Mouse (Mus musculus) neural tube, embryonic 14.5 days (tissue): ENCODE results near the gene Sept9. TPM values are rescaled to one million over a fixed set of nuclear protein-coding genes. Genes with fewer than 3 reads are reported as not detected.

Experiments
- ATAC-seq: fragments of 200-750 bp; cut with Nextera tagmentation; 2 replicates; pipeline ENCODE4 v1.8.0; 2017; ENCODE audit warnings: low read depth, mild to moderate bottlenecking, moderate TSS enrichment, moderate library complexity
- H3K27ac ChIP-seq: fragments of 300-500 bp; sonication (generic); 2 replicates; pipeline ENCODE4 v1.5.1; 2014; ENCODE audit warnings: low read depth, mild to moderate bottlenecking, control low read depth, low read length, moderate library complexity, mixed read lengths
- H3K27me3 ChIP-seq: fragments of 300-500 bp; sonication (generic); 2 replicates; pipeline ENCODE4 v1.6.1; 2014; ENCODE audit warnings: low read length; ENCODE audit not compliant: control insufficient read depth, insufficient read depth
- H3K36me3 ChIP-seq: fragments of 300-500 bp; sonication (generic); 2 replicates; pipeline ENCODE4 v1.6.1; 2014; ENCODE audit warnings: low read length, mixed read lengths; ENCODE audit not compliant: control insufficient read depth, insufficient read depth
- H3K4me1 ChIP-seq: fragments of 300-500 bp; sonication (generic); 2 replicates; pipeline ENCODE4 v1.6.1; 2014; ENCODE audit warnings: low read length; ENCODE audit not compliant: control insufficient read depth, insufficient read depth
- H3K4me2 ChIP-seq: fragments of 300-500 bp; sonication (generic); 2 replicates; pipeline ENCODE4 v1.6.1; 2014; ENCODE audit warnings: mild to moderate bottlenecking, low read depth, low read length, control low read depth
- H3K4me3 ChIP-seq: fragments of 300-500 bp; sonication (generic); 2 replicates; pipeline ENCODE4 v1.5.1; 2014; ENCODE audit warnings: low read depth, low read length, control low read depth, mixed read lengths
- H3K9ac ChIP-seq: fragments of 300-500 bp; sonication (generic); replicated peaks from 2 replicates; pipeline ENCODE4 v1.6.1; 2014; ENCODE audit warnings: low read depth, mild to moderate bottlenecking, control low read depth, low read length, mixed read lengths
- H3K9me3 ChIP-seq: fragments of 300-500 bp; sonication (generic); 2 replicates; pipeline ENCODE4 v1.6.1; 2016; ENCODE audit warnings: low read length; ENCODE audit not compliant: control insufficient read depth
- WGBS: fragments of 180-500 bp; shearing (Covaris S2); extraction: QIAGEN DNeasy Blood & Tissue Kit; methylation state at CpG from one replicate; pipeline ENCODE4 v1.1.7; 2014; 5-methylcytosine and 5-hydroxymethylcytosine counted together
- polyA plus RNA-seq: library from polyadenylated mRNA; unstranded; fragments of >200 nt; fragmentation: Nextera tagmentation; extraction: Ambion mirVana; gene quantifications from 2 replicates; pipeline ENCODE4 v1.2.1, GENCODE M21; 2014

Sept9 gene
- polyA plus RNA-seq, 1 experiment from 2014 or later, result 70.6 TPM

DNA sequence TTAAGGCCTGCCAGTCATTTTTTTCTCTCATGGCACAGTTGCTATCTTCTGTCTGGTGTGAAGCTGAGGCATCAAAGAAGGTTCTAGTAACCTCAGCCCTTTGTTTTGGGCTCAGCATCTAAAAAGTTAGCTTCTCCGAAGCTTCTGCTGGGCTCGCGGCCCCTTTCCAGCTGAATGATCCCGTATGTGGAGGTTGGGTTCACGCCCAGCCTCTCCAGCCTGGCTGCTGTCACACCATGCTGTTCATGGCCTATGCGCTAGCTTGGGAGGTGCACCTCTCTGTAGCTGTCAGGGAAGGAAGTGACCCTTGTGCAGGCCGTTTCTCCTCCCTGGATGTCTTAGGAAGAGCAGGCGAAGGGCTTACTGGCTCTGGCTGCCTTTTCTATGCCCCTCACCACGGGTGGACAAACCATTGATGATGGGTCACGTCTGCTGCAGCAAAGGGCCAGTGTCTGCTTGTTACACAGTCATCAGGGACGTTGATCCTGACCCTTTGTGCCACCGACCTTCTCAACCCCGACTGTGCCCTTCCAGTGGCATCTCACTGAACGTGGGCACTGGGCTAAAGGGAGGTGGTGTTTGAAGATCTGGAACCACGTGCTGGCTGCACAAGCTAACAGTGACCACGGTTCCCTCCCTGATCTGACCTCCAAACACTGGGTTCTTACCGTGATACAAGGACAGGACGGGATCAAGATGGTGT, 50.0 kb downstream of the Sept9 start:
- no peaks in the 10 kb centered on the region for H3K27me3 ChIP-seq
- 77% methylated on average over 18 of the region's 18 CpGs for WGBS
- no peak overlapping the region for H3K4me2 ChIP-seq
- H3K9ac ChIP-seq, result no peak overlapping the region
- no peak for ATAC-seq
- no peak overlapping the region for H3K4me3 ChIP-seq
- H3K27ac ChIP-seq, result peak overlapping the region; percentile 5; the same call in 1 of the 2 replicates
- H3K9me3 ChIP-seq, result no peaks in the 10 kb centered on the region
- peaks cover 19% of the 10 kb centered on the region for H3K4me1 ChIP-seq
- H3K36me3 ChIP-seq, result no peaks in the 10 kb centered on the region

DNA sequence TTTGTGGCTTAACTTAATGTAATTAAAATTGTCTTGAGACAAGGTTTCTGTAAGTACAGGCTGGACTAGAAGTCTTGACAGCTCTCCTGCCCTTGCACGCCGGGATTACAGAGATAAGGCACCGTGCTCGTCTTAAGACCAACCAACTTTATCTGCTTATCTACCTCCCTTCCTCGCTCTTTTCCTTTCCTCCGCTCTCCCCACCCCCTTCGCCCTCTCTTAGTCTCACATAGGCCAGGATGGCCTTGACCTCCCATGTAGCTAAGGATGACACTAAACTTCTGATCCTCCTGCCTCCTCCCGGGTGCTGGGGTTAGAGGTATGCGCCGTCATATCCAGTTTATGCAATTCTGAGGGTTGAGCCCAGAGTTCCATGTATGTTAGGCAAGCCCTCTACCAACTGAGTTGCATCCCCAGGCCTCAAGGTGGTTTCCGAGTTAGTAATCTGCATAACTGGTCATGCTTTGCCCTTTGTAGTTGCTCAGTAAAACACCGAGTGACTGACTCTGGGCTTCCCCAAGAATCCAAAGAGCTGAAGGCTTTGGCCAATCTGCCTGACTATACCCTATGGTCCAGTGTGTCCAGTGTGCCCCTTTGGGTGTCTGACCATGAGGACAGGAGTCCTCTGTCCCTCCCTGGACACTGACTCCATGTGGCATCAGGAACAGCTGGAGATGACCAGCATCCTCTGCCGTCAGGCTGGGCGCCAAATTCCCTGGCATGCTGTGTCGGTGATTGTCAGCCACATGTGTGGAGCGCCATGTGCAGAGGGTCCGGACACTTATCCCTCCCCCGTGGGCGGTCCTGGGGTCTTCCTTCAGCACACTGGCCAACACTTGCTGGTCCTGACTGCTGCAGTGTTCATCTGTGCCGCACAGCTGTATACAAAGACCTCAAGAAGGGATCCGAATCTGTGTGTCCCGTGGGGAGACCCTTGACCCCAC, 50.8 kb downstream of the Sept9 start:
- Histone ChIP-seq H3K27me3 (no peaks in the 10 kb centered on the region), H3K4me3 (no peak overlapping the region), H3K9ac (no peak overlapping the region), H3K4me2 (no peak overlapping the region), H3K36me3 (no peaks in the 10 kb centered on the region), H3K4me1 (peaks cover 19% of the 10 kb centered on the region), H3K27ac (no peak overlapping the region), H3K9me3 (no peaks in the 10 kb centered on the region)
- 88% methylated on average over 22 of the region's 22 CpGs for WGBS
- ATAC-seq, result no peak

DNA sequence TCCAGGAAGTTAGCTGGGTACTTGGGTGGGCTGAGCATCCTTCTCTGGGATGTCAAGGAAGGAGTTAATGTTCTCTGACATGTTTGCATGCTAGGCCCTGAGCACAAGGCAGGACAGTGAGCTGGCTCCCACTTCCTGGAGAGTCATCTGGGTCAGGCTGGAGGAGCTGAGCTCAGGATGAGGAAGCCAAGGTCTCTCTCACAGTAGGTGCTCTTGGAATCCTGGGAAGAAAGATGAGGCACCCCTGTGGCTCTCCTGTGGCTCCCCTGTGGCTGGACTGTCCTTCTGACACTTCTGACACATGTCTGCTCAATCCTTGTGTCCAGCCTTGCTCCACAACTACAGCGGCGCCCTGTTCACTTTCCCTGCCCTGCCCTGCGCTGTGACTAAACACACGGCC, 52.3 kb downstream of the Sept9 start:
- 89% methylated on average over 4 of the region's 4 CpGs for WGBS
- no peak for ATAC-seq
- H3K9me3 ChIP-seq, result no peaks in the 10 kb centered on the region
- H3K4me1 ChIP-seq, result peaks cover 23% of the 10 kb centered on the region
- H3K4me3 ChIP-seq, result no peak overlapping the region
- H3K4me2 ChIP-seq, result no peak overlapping the region
- H3K27me3 ChIP-seq, result no peaks in the 10 kb centered on the region
- H3K27ac ChIP-seq, result no peak overlapping the region
- H3K9ac ChIP-seq, result no peak overlapping the region
- H3K36me3 ChIP-seq, result no peaks in the 10 kb centered on the region

DNA sequence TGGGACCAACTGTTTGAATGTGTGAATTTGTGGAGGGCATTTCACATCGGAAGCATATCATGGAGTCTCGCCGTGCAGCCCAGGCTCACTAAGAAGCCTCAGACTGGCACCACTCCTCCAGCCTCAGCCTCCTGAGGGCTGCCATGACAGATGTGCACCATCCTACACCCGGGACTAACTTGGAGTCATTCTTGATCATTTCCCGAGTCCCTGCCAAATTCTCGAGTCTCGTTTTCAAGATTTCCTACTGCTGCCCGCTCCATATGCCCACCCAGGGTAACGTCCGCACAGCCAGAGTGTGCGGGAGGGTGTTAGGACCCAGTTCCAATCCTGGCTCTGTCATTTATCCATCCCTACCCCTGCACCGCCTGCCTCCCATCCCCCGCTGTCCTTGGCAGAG, 53.4 kb downstream of the Sept9 start:
- Histone ChIP-seq H3K27me3 (no peaks in the 10 kb centered on the region), H3K9ac (no peak overlapping the region), H3K27ac (no peak overlapping the region), H3K4me3 (no peak overlapping the region), H3K4me2 (no peak overlapping the region), H3K9me3 (no peaks in the 10 kb centered on the region), H3K4me1 (peaks cover 23% of the 10 kb centered on the region), H3K36me3 (no peaks in the 10 kb centered on the region)
- ATAC-seq, result no peak
- WGBS, result 91% methylated on average over 13 of the region's 13 CpGs

DNA sequence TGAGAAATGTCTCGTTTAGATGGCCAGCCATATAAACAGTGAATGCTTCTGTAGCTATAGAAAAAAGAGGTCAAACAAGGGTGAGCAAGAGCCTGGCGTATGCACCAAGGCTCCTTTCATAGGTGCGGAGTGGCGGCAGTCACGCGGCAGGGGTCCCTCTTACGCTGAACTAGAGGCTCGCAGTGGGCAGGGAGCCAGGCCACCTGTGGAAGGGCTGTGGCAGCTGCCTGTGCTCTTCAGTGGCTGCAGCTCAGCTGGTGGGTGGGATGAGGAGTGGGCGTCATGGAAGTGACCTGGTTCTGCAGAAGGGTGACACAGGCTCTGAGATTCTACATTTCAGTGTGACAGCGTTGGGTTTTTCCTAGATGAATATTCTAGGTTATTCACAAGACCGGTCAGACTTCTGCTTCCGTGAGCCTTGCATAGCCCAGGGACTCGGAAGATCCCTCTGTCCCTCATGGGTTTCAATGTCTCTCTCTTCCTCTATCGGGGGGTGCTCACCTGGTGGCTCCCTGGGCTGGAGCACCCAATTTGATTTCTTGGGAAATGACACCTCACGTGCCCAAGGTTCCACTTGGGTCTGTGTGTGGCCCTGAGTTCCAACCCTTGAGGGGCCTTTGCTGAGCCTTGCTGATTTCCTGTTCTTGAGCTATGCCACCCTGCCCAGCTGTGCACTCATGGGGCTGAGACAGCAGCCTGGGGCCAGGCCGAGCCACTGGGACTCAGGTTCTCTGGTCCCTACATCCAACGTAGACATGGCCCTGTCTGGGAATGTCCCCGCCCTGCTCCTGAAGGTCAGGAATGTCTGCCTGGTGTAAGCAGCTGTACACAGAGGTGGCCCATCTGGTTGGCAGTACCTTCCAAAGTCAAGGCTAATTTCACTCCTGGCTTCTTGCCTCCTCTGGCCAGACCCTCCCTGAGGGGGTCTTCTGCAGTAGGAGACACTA, 55.0 kb downstream of the Sept9 start:
- WGBS, result 56% methylated on average over 18 of the region's 18 CpGs
- ATAC-seq, result no peak

DNA sequence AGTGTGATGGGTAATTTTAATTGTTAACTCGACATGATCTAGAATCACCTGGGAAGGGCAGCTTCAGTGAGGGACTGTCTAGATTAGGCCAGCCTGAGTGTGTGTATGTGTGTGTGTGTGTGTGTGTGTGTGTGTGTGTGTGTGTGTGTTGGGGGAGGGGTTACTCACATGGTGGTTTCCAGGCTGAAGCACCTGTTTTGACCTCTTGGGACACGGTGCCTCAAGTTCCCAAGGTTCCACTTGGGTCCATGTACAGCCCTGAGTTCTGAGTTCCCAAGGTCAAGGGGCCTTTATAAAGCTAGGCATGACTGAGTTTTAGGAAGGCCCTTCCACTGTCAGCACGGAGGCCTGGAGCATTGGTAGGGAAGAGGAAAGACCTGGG, 55.6 kb downstream of the Sept9 start:
- WGBS, result 83% methylated on average over 3 of the region's 3 CpGs
- Histone ChIP-seq H3K4me2 (no peak overlapping the region), H3K27me3 (no peaks in the 10 kb centered on the region), H3K36me3 (no peaks in the 10 kb centered on the region), H3K27ac (no peak overlapping the region), H3K9me3 (no peaks in the 10 kb centered on the region), H3K4me3 (no peak overlapping the region), H3K4me1 (0 out of 2 replicates have a peak, but pooled peaks cover 10% of the 10 kb centered on the region), H3K9ac (no peak overlapping the region)
- no peak for ATAC-seq

More for the DNA sequence above, 55.0 kb downstream of the Sept9 start:
- H3K27me3 ChIP-seq, result no peaks in the 10 kb centered on the region
- no peaks in the 10 kb centered on the region for H3K9me3 ChIP-seq
- no peaks in the 10 kb centered on the region for H3K36me3 ChIP-seq
- no peak overlapping the region for H3K4me2 ChIP-seq
- H3K27ac ChIP-seq, result no peak overlapping the region
- H3K4me1 ChIP-seq, result peaks cover 13% of the 10 kb centered on the region; the same call in 1 of the 2 replicates
- H3K4me3 ChIP-seq, result no peak overlapping the region
- H3K9ac ChIP-seq, result no peak overlapping the region

DNA sequence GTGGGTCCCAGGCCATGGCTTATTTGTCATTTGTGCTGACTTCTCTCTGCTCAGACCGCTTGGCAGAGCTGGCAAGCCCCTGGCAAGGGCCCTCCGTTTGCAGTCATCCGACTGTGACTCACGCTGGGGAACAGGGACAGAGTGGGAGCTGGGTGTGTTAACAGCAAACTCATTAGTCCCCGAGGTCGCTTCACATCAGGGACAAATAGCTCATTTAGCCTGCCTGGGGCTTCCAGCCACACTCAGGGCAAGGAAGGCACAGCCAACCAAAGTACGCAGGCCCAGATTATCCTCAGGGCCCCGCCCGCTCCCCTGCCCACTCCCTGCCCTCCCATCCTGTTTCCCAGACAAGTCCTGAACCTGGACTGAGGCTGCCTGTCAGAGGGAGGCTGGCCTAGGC, 56.6 kb downstream of the Sept9 start:
- WGBS, result 43% methylated on average over 9 of the region's 9 CpGs
- ATAC-seq, result no peak
- H3K27ac ChIP-seq, result no peak overlapping the region

DNA sequence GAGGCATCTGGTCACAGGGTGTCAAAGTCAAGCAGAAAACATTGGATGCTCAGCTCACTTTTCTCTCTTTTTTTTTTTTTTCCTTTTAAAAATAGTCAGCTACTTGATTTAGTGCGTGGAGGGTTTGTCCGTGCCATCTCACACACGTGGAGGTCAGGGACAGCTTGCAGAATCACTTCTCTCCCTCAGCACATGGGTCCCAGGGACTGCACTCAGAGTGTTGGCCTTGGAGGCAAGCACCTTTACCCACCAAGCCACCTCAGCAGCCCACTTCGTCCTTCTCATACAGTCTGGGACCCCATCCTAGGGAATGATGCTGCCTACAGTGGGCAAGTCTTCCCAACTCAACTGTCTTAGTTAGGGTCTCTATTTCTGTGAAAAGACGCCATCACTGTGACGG, 57.4 kb downstream of the Sept9 start:
- ATAC-seq, result no peak
- no peaks in the 10 kb centered on the region for H3K36me3 ChIP-seq
- H3K9ac ChIP-seq, result no peak overlapping the region
- no peaks in the 10 kb centered on the region for H3K27me3 ChIP-seq
- 0 out of 2 replicates have a peak, but pooled peaks cover 10% of the 10 kb centered on the region for H3K4me1 ChIP-seq
- WGBS, result 96% methylated on average over 6 of the region's 6 CpGs
- H3K27ac ChIP-seq, result no peak overlapping the region
- H3K4me3 ChIP-seq, result no peak overlapping the region
- no peaks in the 10 kb centered on the region for H3K9me3 ChIP-seq
- H3K4me2 ChIP-seq, result no peak overlapping the region

More for the DNA sequence above, 56.6 kb downstream of the Sept9 start:
- Histone ChIP-seq H3K4me2 (no peak overlapping the region), H3K4me3 (no peak overlapping the region), H3K9me3 (no peaks in the 10 kb centered on the region), H3K27me3 (no peaks in the 10 kb centered on the region), H3K9ac (no peak overlapping the region), H3K36me3 (no peaks in the 10 kb centered on the region), H3K4me1 (0 out of 2 replicates have a peak, but pooled peaks cover 10% of the 10 kb centered on the region)
